Mouse (Mus musculus) neural tube, embryonic 15.5 days (tissue): ENCODE data around the gene Them5. TPM values are rescaled to one million over a fixed set of nuclear protein-coding genes. Genes with fewer than 3 reads are reported as not detected.

ENCODE experiments used
- ATAC-seq: fragments of 200-750 bp; cut with Nextera tagmentation; 2 replicates; pipeline ENCODE4 v1.8.0; 2017; ENCODE audit warnings: mild to moderate bottlenecking, moderate TSS enrichment, moderate library complexity; ENCODE audit not compliant: low FRiP score
- H3K27ac ChIP-seq: fragments of 300-500 bp; sonication (generic); replicated peaks from 2 replicates; pipeline ENCODE4 v1.5.1; 2015; ENCODE audit warnings: mild to moderate bottlenecking, inconsistent platforms
- H3K27me3 ChIP-seq: fragments of 300-500 bp; sonication (generic); replicated peaks from 2 replicates; pipeline ENCODE4 v1.6.1; 2015; ENCODE audit warnings: inconsistent platforms
- H3K36me3 ChIP-seq: fragments of 300-500 bp; sonication (generic); 2 replicates; pipeline ENCODE4 v1.6.1; 2015; ENCODE audit warnings: inconsistent platforms
- H3K4me1 ChIP-seq: fragments of 300-500 bp; sonication (generic); 2 replicates; pipeline ENCODE4 v1.6.1; 2015; ENCODE audit warnings: inconsistent platforms
- H3K4me2 ChIP-seq: fragments of 300-500 bp; sonication (generic); 2 replicates; pipeline ENCODE4 v1.6.1; 2015; ENCODE audit warnings: inconsistent platforms, mild to moderate bottlenecking, moderate library complexity
- H3K4me3 ChIP-seq: fragments of 300-500 bp; sonication (generic); replicated peaks from 2 replicates; pipeline ENCODE4 v1.5.1; 2015; ENCODE audit warnings: mild to moderate bottlenecking, inconsistent platforms
- H3K9ac ChIP-seq: fragments of 300-500 bp; sonication (generic); replicated peaks from 2 replicates; pipeline ENCODE4 v1.6.1; 2015; ENCODE audit warnings: mild to moderate bottlenecking, inconsistent platforms
- H3K9me3 ChIP-seq: fragments of 300-500 bp; sonication (generic); replicated peaks from 2 replicates; pipeline ENCODE4 v1.6.1; 2016; ENCODE audit warnings: inconsistent platforms
- WGBS: fragments of 180-500 bp; shearing (Covaris S2); methylation state at CpG from one replicate; pipeline ENCODE4 v1.1.7; 2015; ENCODE audit warnings: mixed read lengths; 5-methylcytosine and 5-hydroxymethylcytosine counted together
- polyA plus RNA-seq: library from polyadenylated mRNA; unstranded; fragments of >200 nt; fragmentation: Nextera tagmentation; extraction: Ambion mirVana; gene quantifications from 2 replicates; pipeline ENCODE4 v1.2.1, GENCODE M21; 2015

Them5 gene
- polyA plus RNA-seq, 1 experiment from 2014 or later: 0.60 TPM

GRCm38 (mm10) chr3:94387391-94387790 is 45.5 kb downstream of the Them5 start:
- no peak overlapping the region for H3K4me2 ChIP-seq
- ATAC-seq: no peak
- H3K4me1 ChIP-seq: no peaks in the 10 kb centered on the region
- no peak overlapping the region for H3K4me3 ChIP-seq
- H3K27ac ChIP-seq: no peak overlapping the region
- H3K9ac ChIP-seq: no peak overlapping the region
- H3K36me3 ChIP-seq: no peaks in the 10 kb centered on the region
- H3K9me3 ChIP-seq: no peaks in the 10 kb centered on the region
- no peaks in the 10 kb centered on the region for H3K27me3 ChIP-seq
- WGBS: 94% methylated on average over 10 of the region's 10 CpGs

- Histone ChIP-seq H3K36me3 (no peaks in the 10 kb centered on the region), H3K9me3 (no peaks in the 10 kb centered on the region), H3K4me2 (no peak overlapping the region), H3K27me3 (no peaks in the 10 kb centered on the region), H3K4me1 (peaks cover 2% of the 10 kb centered on the region; the same call in 1 of the 2 replicates), H3K4me3 (no peak overlapping the region), H3K27ac (no peak overlapping the region), H3K9ac (no peak overlapping the region)
- WGBS: 94% methylated on average over 5 of the region's 5 CpGs
- ATAC-seq: no peak
These were observed 46.1 kb downstream of the Them5 start for GRCm38 (mm10) chr3:94388047-94388446.

DNA sequence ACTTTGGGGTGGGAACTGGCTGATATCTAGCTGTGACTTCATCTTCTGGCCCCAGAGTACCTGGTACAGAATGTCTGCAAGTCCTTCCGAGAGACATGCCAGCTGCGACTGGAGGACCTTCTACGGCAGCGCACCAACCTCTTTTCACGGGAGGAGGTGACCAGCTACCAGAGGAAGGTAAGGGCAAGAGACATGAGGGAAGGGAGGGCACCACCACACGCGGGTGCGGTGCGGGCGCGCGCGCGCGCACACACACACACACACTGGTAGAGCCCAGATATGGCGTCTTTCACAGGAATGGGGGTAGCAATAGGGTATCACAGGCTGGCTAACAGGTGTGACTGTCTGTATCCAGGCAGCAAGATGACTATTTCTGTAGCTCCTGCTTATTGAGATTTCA is 47.5 kb downstream of the Them5 start:
- Histone ChIP-seq H3K4me3 (no peak overlapping the region), H3K9me3 (no peaks in the 10 kb centered on the region), H3K36me3 (no peaks in the 10 kb centered on the region), H3K9ac (no peak overlapping the region), H3K4me2 (no peak overlapping the region), H3K27ac (no peak overlapping the region), H3K27me3 (no peaks in the 10 kb centered on the region), H3K4me1 (peaks cover 7% of the 10 kb centered on the region; the same call in 1 of the 2 replicates)
- ATAC-seq: no peak
- WGBS: 98% methylated on average over 16 of the region's 16 CpGs

DNA sequence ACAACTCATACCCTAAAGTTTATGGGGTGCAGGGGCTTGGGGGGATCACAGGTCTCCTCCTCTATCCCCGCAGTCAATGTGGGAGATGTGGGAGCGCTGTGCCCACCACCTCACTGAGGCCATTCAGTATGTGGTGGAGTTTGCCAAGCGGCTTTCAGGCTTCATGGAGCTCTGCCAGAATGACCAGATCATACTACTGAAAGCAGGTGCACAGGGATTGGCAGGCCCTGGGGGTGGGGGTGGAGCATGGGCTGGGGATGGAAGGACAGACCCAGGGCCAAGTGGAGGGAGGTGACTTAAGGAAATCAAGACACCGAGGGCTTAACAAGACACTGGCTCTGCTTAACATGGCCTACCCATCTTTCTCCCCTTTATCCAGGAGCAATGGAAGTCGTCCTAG is 49.1 kb downstream of the Them5 start:
- no peak overlapping the region for H3K27ac ChIP-seq
- no peak for ATAC-seq
- no peaks in the 10 kb centered on the region for H3K36me3 ChIP-seq
- no peak overlapping the region for H3K4me3 ChIP-seq
- H3K9me3 ChIP-seq: no peaks in the 10 kb centered on the region
- peaks cover 7% of the 10 kb centered on the region; the same call in 1 of the 2 replicates for H3K4me1 ChIP-seq
- H3K27me3 ChIP-seq: no peaks in the 10 kb centered on the region
- H3K4me2 ChIP-seq: no peak overlapping the region
- no peak overlapping the region for H3K9ac ChIP-seq
- WGBS: 73% methylated on average over 5 of the region's 5 CpGs

- Histone ChIP-seq H3K27me3 (peaks cover 3% of the 10 kb centered on the region; the same call in 1 of the 2 replicates), H3K4me1 (peaks cover 7% of the 10 kb centered on the region; the same call in 1 of the 2 replicates), H3K27ac (no peak overlapping the region), H3K4me3 (no peak overlapping the region), H3K9me3 (no peaks in the 10 kb centered on the region), H3K9ac (no peak overlapping the region), H3K36me3 (no peaks in the 10 kb centered on the region), H3K4me2 (no peak overlapping the region)
- ATAC-seq: no peak
- WGBS: 83% methylated on average over 2 of the region's 2 CpGs
These were observed 50.2 kb downstream of the Them5 start for GRCm38 (mm10) chr3:94392128-94392527.

DNA sequence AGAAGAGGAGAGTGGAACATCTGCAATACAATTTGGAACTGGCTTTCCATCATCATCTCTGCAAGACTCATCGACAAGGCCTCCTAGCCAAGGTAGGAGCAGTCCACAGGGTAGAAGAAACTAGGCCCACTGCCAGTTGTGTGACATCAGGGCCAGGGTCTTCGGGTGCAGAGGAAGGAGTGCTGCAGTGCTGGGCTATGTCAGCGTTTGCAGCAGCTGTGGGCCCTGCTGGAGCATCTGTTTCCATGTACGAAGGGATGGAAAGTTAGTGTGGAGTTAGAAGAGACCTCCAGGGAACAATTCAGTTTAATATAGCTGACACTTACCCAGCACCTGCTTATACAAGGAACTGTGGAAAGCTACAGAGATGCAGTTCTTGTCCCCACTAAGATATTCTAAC is 51.1 kb downstream of the Them5 start:
- H3K36me3 ChIP-seq: no peaks in the 10 kb centered on the region
- no peak overlapping the region for H3K4me3 ChIP-seq
- peak; percentile 60; the same call in 1 of the 2 replicates for ATAC-seq
- peaks cover 8% of the 10 kb centered on the region; the same call in 1 of the 2 replicates for H3K4me1 ChIP-seq
- WGBS: 40% methylated on average over 4 of the region's 4 CpGs
- H3K4me2 ChIP-seq: no peak overlapping the region
- no peak overlapping the region for H3K9ac ChIP-seq
- peaks cover 12% of the 10 kb centered on the region; the same call in 1 of the 2 replicates for H3K27me3 ChIP-seq
- no peak overlapping the region for H3K27ac ChIP-seq
- no peaks in the 10 kb centered on the region for H3K9me3 ChIP-seq

DNA sequence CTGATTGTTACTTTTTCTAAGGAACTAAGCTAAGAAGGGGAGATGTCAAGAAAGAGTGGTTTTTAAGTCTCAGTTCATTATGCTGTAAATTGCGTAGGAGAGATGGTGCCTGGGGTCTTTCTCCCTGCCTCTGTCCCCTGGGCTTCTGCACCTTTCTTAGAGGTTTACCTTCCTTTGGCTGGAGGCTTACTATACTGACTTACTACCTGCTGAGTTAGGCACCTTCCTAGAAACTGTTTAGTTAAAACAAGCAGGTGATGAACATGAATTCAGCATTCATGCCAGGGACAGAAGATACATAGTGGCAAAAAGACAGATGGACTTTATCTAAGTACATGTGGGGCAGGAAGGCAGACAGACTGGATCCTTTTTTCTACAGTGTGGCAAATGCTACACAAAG is 54.4 kb downstream of the Them5 start:
- Histone ChIP-seq H3K9ac (no peak overlapping the region), H3K4me3 (no peak overlapping the region), H3K4me2 (no peak overlapping the region), H3K9me3 (no peaks in the 10 kb centered on the region), H3K27ac (no peak overlapping the region), H3K4me1 (peaks cover 31% of the 10 kb centered on the region), H3K36me3 (no peaks in the 10 kb centered on the region), H3K27me3 (peaks cover 13% of the 10 kb centered on the region)
- no peak for ATAC-seq
- 77% methylated on average over 1 of the region's 1 CpGs for WGBS

DNA sequence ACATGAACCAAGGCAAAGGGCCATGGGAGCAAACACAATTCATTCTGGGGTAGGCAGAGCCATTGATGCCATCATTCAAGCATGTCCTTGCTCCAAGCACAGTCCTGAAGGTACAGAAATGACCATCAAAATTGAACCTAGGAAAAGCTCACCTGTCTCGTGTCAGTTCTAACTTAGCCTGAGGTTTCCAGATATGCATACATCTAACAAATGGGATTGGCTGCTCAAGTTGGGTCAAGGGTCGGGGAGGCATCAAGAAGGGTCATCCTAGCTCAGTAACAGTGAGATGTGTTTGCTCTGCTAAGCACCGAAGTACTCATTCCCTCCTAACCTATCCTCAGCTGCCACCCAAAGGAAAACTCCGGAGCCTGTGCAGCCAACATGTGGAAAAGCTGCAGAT is 55.0 kb downstream of the Them5 start:
- H3K4me2 ChIP-seq: no peak overlapping the region
- peaks cover 17% of the 10 kb centered on the region for H3K27me3 ChIP-seq
- no peak overlapping the region for H3K9ac ChIP-seq
- H3K27ac ChIP-seq: no peak overlapping the region
- H3K9me3 ChIP-seq: no peaks in the 10 kb centered on the region
- no peak overlapping the region for H3K4me3 ChIP-seq
- WGBS: 86% methylated on average over 4 of the region's 4 CpGs
- no peak for ATAC-seq
- no peaks in the 10 kb centered on the region for H3K36me3 ChIP-seq
- H3K4me1 ChIP-seq: peaks cover 31% of the 10 kb centered on the region

Other genes starting within 250 kb of the Them5 start
- not detected in 2 replicates for gene Gm10696, start 163.9 kb upstream of the Them5 start, polyA plus RNA-seq
- gene Gm5286, start 145.4 kb upstream of the Them5 start, polyA plus RNA-seq: not detected in 2 replicates
- gene Gm4778, start 78.1 kb upstream of the Them5 start, polyA plus RNA-seq: not detected in 2 replicates
- 54.9 and 63.1 TPM in 2 replicates for gene Them4, start 32.0 kb upstream of the Them5 start, polyA plus RNA-seq
- gene C2cd4d, start 20.3 kb downstream of the Them5 start, polyA plus RNA-seq: 2.1 and 2.9 TPM in 2 replicates
- gene Rorc, start 30.7 kb downstream of the Them5 start, polyA plus RNA-seq: 0.31 and 1.9 TPM in 2 replicates
- gene Lingo4, start 56.4 kb downstream of the Them5 start, polyA plus RNA-seq: 2.4 and 2.5 TPM in 2 replicates
- 39.2 and 43.5 TPM in 2 replicates for gene Tdrkh, start 71.2 kb downstream of the Them5 start, polyA plus RNA-seq
- 61.8 and 63.3 TPM in 2 replicates for gene Mrpl9, start 101.2 kb downstream of the Them5 start, polyA plus RNA-seq
- gene Oaz3, start 101.8 kb downstream of the Them5 start, polyA plus RNA-seq: 0.78 and 0.97 TPM in 2 replicates
- 157 and 210 TPM in 2 replicates for gene Celf3, start 136.2 kb downstream of the Them5 start, polyA plus RNA-seq
- 14.1 and 16.1 TPM in 2 replicates for gene Riiad1, start 138.2 kb downstream of the Them5 start, polyA plus RNA-seq
- 96.2 and 96.6 TPM in 2 replicates for gene Snx27, start 240.6 kb downstream of the Them5 start, polyA plus RNA-seq